Mouse (Mus musculus) midbrain, embryonic 15.5 days (tissue): ENCODE measurements around the gene Spef2. TPM values are rescaled to one million over a fixed set of nuclear protein-coding genes. Genes with fewer than 3 reads are reported as not detected.

Experiments used
- ATAC-seq: fragments of 200-750 bp; cut with Nextera tagmentation; replicated peaks from 2 replicates; pipeline ENCODE4 v1.8.0; 2017; ENCODE audit warnings: moderate TSS enrichment
- H3K27ac ChIP-seq: fragments of 300-500 bp; sonication (generic); 2 replicates; pipeline ENCODE4 v1.5.1; 2015; ENCODE audit warnings: mild to moderate bottlenecking, inconsistent platforms
- H3K27me3 ChIP-seq: fragments of 300-500 bp; sonication (generic); replicated peaks from 2 replicates; pipeline ENCODE4 v1.6.1; 2015; ENCODE audit warnings: inconsistent platforms
- H3K36me3 ChIP-seq: fragments of 300-500 bp; sonication (generic); replicated peaks from 2 replicates; pipeline ENCODE4 v1.6.1; 2015; ENCODE audit warnings: inconsistent platforms
- H3K4me1 ChIP-seq: fragments of 300-500 bp; sonication (generic); 2 replicates; pipeline ENCODE4 v1.6.1; 2015; ENCODE audit warnings: inconsistent platforms
- H3K4me2 ChIP-seq: fragments of 300-500 bp; sonication (generic); 2 replicates; pipeline ENCODE4 v1.6.1; 2015; ENCODE audit warnings: inconsistent platforms, mild to moderate bottlenecking, moderate library complexity
- H3K4me3 ChIP-seq: fragments of 300-500 bp; sonication (generic); 2 replicates; pipeline ENCODE4 v1.5.1; 2015; ENCODE audit warnings: mild to moderate bottlenecking, inconsistent platforms
- H3K9ac ChIP-seq: fragments of 300-500 bp; sonication (generic); 2 replicates; pipeline ENCODE4 v1.6.1; 2015; ENCODE audit warnings: mild to moderate bottlenecking, inconsistent platforms
- H3K9me3 ChIP-seq: fragments of 300-500 bp; sonication (generic); 2 replicates; pipeline ENCODE4 v1.6.1; 2016; ENCODE audit warnings: inconsistent platforms
- WGBS: fragments of 180-500 bp; shearing (Covaris S2); methylation state at CpG from one replicate; pipeline ENCODE4 v1.1.7; 2015; ENCODE audit warnings: mixed read lengths; 5-methylcytosine and 5-hydroxymethylcytosine counted together
- polyA plus RNA-seq: library from polyadenylated mRNA; unstranded; fragments of >200 nt; fragmentation: Nextera tagmentation; extraction: Ambion mirVana; gene quantifications from 2 replicates; pipeline ENCODE4 v1.2.1, GENCODE M21; 2015

Gene Spef2
- polyA plus RNA-seq, 1 experiment from 2014 or later, result 1.6 TPM

DNA sequence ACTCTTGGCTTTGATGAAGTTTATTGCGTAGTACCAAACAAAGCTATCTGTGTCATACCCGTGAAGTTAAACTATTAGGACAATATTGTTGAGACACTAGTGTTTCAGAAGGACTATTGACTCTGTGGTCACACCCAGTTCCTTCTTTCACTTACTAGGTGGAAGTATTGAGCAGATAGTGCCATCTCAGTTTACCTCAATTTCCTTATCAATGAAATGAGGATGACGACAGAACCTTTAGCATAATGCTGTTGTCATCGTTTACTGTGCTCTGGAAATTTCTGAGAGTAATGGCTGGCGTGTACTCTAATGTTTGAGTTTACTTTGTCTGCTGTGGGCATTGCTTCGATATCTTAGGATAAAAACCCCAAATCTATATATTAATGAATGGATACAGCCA is 117.0 kb downstream of the Spef2 start:
- no peaks in the 10 kb centered on the region for H3K4me1 ChIP-seq
- 93% methylated on average over 6 of the region's 6 CpGs for WGBS
- H3K27me3 ChIP-seq, result no peaks in the 10 kb centered on the region
- H3K36me3 ChIP-seq, result no peaks in the 10 kb centered on the region
- H3K9me3 ChIP-seq, result no peaks in the 10 kb centered on the region
- H3K27ac ChIP-seq, result no peak overlapping the region
- no peak for ATAC-seq
- H3K4me3 ChIP-seq, result no peak overlapping the region
- no peak overlapping the region for H3K4me2 ChIP-seq
- H3K9ac ChIP-seq, result no peak overlapping the region

DNA sequence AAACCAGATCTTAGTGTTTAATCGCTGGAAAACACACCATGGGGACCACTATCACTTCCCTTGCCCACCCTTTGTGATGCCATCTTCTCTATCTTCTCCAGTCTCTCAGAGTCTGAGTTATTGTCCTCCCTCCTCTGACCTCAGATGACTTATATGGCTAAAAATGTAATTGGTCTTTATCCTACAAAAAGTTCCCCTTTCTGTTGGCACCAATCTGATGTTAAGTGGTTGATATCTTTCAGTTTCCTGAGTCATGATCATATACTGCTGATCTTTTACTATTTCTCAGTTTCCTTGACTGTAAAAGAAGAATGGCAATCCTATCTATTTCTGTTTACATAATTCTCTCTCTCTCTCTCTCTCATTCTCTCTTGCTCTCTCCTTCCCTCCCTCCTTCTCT is 119.0 kb downstream of the Spef2 start:
- Histone ChIP-seq H3K4me2 (no peak overlapping the region), H3K36me3 (no peaks in the 10 kb centered on the region), H3K4me1 (no peaks in the 10 kb centered on the region), H3K9me3 (no peaks in the 10 kb centered on the region), H3K27ac (no peak overlapping the region), H3K27me3 (no peaks in the 10 kb centered on the region), H3K4me3 (no peak overlapping the region), H3K9ac (no peak overlapping the region)
- no peak for ATAC-seq
- WGBS, result 90% methylated on average over 1 of the region's 1 CpGs

DNA sequence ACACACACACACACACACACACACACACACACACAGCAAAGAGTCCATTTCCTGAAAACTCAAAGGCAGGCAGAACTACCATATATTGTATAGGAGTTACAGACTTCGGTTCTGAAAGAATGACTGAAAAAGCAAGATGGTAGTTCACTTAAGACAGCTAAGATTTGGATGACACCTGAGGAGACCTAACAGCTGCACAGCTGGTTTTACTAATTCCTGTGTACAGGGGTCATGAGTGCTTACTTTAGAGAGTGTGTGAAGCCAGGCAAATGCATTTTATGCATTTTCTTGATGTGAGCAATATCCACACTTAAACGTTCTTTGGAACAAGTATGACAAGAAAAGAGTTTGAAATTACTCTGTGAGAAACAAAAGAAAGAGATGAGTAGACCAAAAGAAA is 124.0 kb downstream of the Spef2 start:
- Histone ChIP-seq H3K27ac (no peak overlapping the region), H3K9ac (no peak overlapping the region), H3K4me1 (no peaks in the 10 kb centered on the region), H3K36me3 (no peaks in the 10 kb centered on the region), H3K27me3 (no peaks in the 10 kb centered on the region), H3K4me3 (no peak overlapping the region), H3K9me3 (no peaks in the 10 kb centered on the region), H3K4me2 (no peak overlapping the region)
- ATAC-seq, result no peak
- WGBS, result 74% methylated on average over 2 of the region's 2 CpGs

DNA sequence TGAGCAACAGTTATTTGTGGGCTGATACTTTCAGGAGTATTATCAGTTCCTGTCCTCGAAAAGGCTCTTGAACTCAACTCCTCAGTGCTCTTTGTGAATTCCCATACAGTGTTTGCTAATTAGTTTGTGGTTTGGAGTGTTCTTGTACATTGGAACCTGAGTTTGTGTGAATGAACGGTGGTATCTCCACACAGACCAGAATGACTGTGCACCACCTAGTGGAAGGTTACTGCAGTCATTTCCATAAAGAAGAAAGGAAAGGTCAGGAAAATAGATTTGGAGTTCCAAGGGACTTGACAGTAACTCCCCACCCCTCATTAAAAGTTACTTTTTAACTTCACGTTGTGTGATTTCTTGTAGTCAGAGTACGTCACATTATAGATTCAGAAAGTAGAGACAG is 140.5 kb downstream of the Spef2 start:
- H3K9me3 ChIP-seq, result no peaks in the 10 kb centered on the region
- no peak overlapping the region for H3K9ac ChIP-seq
- no peaks in the 10 kb centered on the region for H3K4me1 ChIP-seq
- no peak overlapping the region for H3K4me2 ChIP-seq
- WGBS, result 80% methylated on average over 4 of the region's 4 CpGs
- ATAC-seq, result no peak
- H3K27ac ChIP-seq, result no peak overlapping the region
- no peak overlapping the region for H3K4me3 ChIP-seq
- no peaks in the 10 kb centered on the region for H3K36me3 ChIP-seq
- H3K27me3 ChIP-seq, result no peaks in the 10 kb centered on the region

DNA sequence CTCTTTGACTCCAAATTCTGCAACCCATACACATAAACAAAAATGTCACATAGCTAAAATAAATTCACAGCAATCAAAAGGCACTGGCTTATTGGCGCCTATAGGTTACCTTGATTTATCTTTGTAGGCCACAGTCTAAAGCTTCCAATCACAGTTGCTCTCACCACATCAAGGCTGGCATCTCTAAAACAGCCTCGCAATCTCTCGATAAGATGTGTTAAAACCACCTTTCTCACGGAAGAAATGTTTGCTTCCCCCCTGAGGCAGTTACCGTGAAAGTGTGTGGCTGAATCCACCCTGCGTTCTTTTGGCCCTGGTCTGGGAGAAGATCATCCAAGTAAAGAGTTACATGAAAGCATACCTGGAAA is 148.6 kb downstream of the Spef2 start:
- WGBS, result 93% methylated on average over 6 of the region's 6 CpGs
- no peak overlapping the region for H3K9ac ChIP-seq
- no peaks in the 10 kb centered on the region for H3K36me3 ChIP-seq
- no peak overlapping the region for H3K4me2 ChIP-seq
- no peaks in the 10 kb centered on the region for H3K9me3 ChIP-seq
- no peaks in the 10 kb centered on the region for H3K4me1 ChIP-seq
- ATAC-seq, result no peak
- H3K4me3 ChIP-seq, result no peak overlapping the region
- H3K27me3 ChIP-seq, result no peaks in the 10 kb centered on the region
- H3K27ac ChIP-seq, result no peak overlapping the region

DNA sequence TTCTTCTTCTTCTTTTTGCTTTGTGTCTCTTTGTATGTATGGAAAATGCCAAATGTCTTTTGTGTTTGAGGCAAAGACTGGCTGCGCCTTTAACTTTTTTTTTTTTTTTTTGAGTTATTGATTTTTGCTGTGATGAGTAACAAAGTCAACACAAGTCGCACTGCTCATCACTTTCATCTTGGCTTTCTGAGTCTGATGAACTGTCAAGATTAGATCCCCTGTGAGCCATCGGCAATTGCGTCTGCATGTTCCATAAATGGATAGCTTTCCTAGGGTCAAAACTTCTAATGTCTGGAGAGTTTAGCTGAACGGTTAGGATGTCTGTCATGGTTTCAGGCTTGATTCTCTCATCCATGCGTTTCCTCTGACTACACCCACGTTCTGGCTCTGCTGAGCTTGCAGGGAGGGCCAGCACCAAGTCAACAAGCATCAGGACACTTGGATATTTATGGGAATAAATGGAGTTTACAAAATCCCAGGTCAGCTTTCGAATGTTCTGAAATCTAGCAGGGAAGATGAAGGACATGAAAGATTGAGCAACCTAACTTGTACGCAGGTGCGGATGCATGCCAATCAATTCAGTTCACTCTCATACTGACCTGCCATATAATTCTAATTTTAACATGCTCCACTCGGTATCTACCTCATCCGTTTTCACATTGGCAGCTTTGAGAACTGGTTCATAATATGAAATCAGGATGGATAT is 149.1 kb downstream of the Spef2 start:
- Histone ChIP-seq H3K4me3 (no peak overlapping the region), H3K4me2 (no peak overlapping the region), H3K4me1 (no peaks in the 10 kb centered on the region), H3K36me3 (no peaks in the 10 kb centered on the region), H3K9me3 (no peaks in the 10 kb centered on the region), H3K27me3 (no peaks in the 10 kb centered on the region), H3K27ac (no peak overlapping the region), H3K9ac (no peak overlapping the region)
- 84% methylated on average over 12 of the region's 12 CpGs for WGBS
- ATAC-seq, result no peak

DNA sequence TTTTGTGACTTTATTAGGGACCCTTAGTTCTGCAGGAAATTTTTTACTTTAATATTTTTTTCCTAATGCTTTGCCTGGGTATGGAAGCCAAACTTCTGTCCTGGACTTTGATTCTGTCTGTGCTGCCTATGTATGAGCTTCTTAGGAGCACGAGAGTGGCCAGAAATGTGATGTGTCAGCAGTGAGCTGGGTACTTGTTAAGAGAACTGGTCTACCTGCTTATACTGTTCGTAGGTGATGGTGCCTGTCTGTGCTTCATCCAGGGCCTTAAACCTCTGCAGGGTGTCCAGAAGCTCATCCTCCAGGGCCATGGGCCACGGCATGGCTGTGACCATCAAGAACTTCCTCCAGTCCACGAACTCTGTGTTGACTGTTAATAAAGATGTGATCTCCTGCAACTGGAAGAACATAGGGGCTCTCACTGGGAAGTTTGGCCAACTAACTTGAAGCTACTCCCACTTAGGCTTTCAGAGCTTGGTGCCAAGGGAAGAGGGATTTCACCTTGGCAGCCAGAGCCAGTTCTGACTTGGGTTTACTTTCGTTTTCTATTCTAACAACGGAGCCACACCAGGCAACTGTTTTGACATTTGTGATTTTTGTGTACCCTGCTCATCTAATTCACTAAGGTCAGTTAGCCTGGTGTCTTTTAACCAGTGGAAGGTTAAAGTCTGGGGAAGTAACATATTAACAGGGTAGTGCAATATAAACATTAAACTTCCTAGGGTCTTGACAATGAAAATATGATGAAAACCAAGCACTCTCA is 152.2 kb downstream of the Spef2 start:
- ATAC-seq, result no peak

DNA sequence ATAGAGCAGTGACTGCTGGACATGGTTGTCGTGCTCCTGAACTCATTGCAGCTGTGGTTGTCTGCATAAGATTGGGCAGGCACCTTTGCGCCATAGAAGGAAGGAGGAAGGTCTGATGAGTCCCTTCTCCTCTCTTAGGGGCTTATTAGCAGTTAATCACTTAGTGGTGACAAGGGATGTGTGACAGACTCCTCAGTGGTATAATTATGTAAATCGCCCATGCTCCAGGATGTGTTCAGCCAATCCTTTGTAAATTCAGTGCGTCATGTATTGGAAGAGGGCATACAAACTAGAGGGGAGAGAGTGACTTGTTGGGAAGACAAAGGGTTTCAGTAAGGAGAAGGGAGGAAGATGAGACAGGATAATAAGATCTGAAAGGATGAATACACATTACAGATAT is 158.7 kb downstream of the Spef2 start:
- 71% methylated on average over 4 of the region's 4 CpGs for WGBS
- Histone ChIP-seq H3K9me3 (no peaks in the 10 kb centered on the region), H3K4me3 (no peak overlapping the region), H3K36me3 (no peaks in the 10 kb centered on the region), H3K4me2 (no peak overlapping the region), H3K27me3 (no peaks in the 10 kb centered on the region), H3K27ac (no peak overlapping the region), H3K9ac (no peak overlapping the region), H3K4me1 (no peaks in the 10 kb centered on the region)
- no peak for ATAC-seq

More for the DNA sequence above, 152.2 kb downstream of the Spef2 start:
- Histone ChIP-seq H3K4me3 (no peak overlapping the region), H3K27me3 (no peaks in the 10 kb centered on the region), H3K36me3 (no peaks in the 10 kb centered on the region), H3K9me3 (no peaks in the 10 kb centered on the region), H3K4me1 (no peaks in the 10 kb centered on the region), H3K27ac (no peak overlapping the region), H3K4me2 (no peak overlapping the region), H3K9ac (no peak overlapping the region)
- 89% methylated on average over 6 of the region's 6 CpGs for WGBS

DNA sequence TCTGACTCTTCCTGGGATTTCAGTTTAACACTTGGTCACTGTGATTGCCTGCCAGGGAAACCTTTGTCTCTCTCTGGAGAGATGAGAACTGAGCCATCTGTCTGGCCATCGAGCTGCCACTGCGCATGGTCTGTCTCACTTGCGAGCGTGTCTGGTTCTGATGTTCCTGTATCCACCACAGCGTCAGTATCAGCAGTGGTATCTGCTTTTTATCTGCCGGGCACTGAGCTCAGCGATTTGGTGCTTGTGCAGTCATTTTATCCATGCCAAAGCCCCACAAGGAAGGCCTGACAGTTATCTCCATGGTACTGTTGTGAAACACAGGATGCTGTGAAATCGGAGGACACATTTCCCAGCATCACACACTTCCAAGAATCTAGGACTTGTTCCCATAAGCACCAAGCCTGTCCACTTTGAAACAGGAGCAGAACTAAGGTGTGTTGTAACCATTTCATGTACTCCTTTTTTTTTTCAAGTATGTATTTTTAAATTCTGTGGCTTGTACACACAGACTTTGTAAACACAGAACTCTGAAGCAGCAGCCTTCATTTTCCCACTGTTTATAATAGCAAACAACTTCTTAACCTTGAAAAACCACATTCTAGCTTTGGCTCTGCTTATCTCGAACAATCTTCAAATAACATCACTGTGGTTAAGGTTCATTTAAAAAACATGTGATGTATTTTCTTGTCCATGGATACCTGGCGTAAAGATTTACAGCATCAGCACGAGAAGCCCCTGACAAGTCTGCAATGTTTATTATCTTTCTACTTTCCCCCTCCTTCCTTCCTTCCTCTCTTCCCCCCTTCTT is 168.0 kb downstream of the Spef2 start:
- no peak for ATAC-seq
- Histone ChIP-seq H3K4me3 (no peak overlapping the region), H3K9ac (no peak overlapping the region), H3K27me3 (no peaks in the 10 kb centered on the region), H3K4me2 (no peak overlapping the region), H3K27ac (no peak overlapping the region), H3K4me1 (no peaks in the 10 kb centered on the region), H3K9me3 (no peaks in the 10 kb centered on the region), H3K36me3 (no peaks in the 10 kb centered on the region)
- 89% methylated on average over 11 of the region's 11 CpGs for WGBS

DNA sequence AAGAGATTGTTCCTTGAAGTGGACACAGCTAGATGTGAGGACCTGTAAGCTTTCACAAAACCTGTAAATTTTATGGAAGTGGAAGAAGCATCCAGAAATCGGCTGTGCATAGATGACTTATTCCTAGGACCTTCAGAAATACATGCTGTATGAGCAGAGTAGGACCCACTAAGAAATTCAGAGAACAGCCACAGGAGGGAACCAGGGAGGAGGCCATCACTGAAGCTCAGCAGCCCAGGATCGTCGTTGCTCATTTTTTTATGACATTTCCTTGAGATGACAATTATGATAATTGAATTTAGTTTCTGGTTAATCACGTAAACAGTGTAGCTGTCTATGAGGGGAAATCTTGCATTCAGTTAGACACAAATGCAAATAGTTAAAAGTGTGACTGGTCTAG is 171.4 kb downstream of the Spef2 start:
- 90% methylated on average over 4 of the region's 4 CpGs for WGBS
- ATAC-seq, result no peak
- Histone ChIP-seq H3K36me3 (no peaks in the 10 kb centered on the region), H3K27ac (no peak overlapping the region), H3K9ac (no peak overlapping the region), H3K4me3 (no peak overlapping the region), H3K4me2 (no peak overlapping the region), H3K27me3 (no peaks in the 10 kb centered on the region), H3K9me3 (no peaks in the 10 kb centered on the region), H3K4me1 (no peaks in the 10 kb centered on the region)

DNA sequence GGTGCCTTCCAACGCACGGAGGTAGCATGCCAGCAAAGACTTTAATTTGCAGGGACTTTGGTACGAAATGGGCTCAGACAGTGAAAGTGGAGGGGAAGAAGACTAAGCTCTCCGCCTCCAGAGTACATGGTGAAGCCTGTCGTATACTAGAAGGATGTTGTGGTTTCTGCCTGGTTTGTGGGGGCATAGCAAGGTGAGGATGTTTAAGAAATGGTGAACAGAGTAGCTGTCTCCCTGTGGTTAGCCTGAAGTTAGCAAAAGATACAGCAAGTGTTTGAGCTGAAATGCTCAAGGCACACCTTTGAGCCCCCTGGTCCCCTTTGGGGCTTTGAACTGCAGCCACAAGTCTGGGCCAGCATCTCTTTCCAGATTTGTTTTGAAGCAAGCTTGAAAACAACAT is 173.9 kb downstream of the Spef2 start:
- Histone ChIP-seq H3K36me3 (no peaks in the 10 kb centered on the region), H3K27me3 (no peaks in the 10 kb centered on the region), H3K9me3 (no peaks in the 10 kb centered on the region), H3K9ac (no peak overlapping the region), H3K4me1 (no peaks in the 10 kb centered on the region), H3K27ac (no peak overlapping the region), H3K4me3 (no peak overlapping the region), H3K4me2 (no peak overlapping the region)
- WGBS, result 88% methylated on average over 5 of the region's 5 CpGs
- no peak for ATAC-seq

DNA sequence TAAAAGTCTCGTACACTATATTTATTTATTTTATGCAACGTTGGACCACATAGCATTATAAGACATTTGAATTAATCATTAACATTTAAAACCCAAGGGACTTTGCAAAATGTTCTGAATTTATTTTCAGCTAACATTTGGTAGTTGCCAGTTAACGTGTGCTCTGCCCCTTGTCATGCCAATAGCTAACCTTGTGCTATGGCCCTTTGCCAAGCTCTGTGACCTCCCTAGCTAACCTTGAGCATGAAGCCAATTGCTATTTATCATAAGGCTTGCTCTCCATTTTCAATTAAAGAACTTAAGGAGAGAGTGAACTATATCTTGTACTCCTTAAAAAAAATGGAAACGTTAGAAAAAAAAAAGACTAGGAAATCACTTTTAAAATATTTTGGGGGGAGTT is 175.3 kb downstream of the Spef2 start:
- no peak overlapping the region for H3K4me3 ChIP-seq
- WGBS, result 92% methylated on average over 4 of the region's 4 CpGs

More for the DNA sequence above, 175.3 kb downstream of the Spef2 start:
- H3K27me3 ChIP-seq, result no peaks in the 10 kb centered on the region
- no peaks in the 10 kb centered on the region for H3K9me3 ChIP-seq
- no peak for ATAC-seq
- no peaks in the 10 kb centered on the region for H3K36me3 ChIP-seq
- H3K4me2 ChIP-seq, result no peak overlapping the region
- H3K9ac ChIP-seq, result no peak overlapping the region
- no peaks in the 10 kb centered on the region for H3K4me1 ChIP-seq
- no peak overlapping the region for H3K27ac ChIP-seq
